Mouse (Mus musculus) forebrain, embryonic 10.5 days (tissue): ENCODE data around the gene Mrps25. TPM values are rescaled to one million over a fixed set of nuclear protein-coding genes. Genes with fewer than 3 reads are reported as not detected.

ENCODE experiments used
- polyA plus RNA-seq: library from polyadenylated mRNA; unstranded; fragments of >200 nt; fragmentation: Nextera tagmentation; extraction: Ambion mirVana; gene quantifications from 2 replicates; pipeline ENCODE4 v1.2.1, GENCODE M21; 2016

The Mrps25 gene
- polyA plus RNA-seq, 1 experiment from 2014 or later = 103 TPM

Other genes with a start within 250 kb of the Mrps25 start
- 5.5 and 6.5 TPM in 2 replicates for gene Fgd5, start 205.2 kb downstream of the Mrps25 start, polyA plus RNA-seq
- gene Nr2c2, start 92.6 kb downstream of the Mrps25 start, polyA plus RNA-seq = 17.3 and 19.6 TPM in 2 replicates
- 27.2 and 29.6 TPM in 2 replicates for gene Rbsn, start 30.9 kb upstream of the Mrps25 start, polyA plus RNA-seq
- 0.80 and 1.2 TPM in 2 replicates for gene Trh, start 60.6 kb upstream of the Mrps25 start, polyA plus RNA-seq